Mouse (Mus musculus): ENCODE measurements around the gene Ttc41.
A peak's percentile ranks its signal among the peaks of the same experiment; 100 is the strongest.
"Not testable (repeated sequence)": the region's sequence is repeated elsewhere in the genome, so short reads cannot be mapped to it uniquely, and the experiment has no call there.

Gene Ttc41

GRCm38 (mm10) chr10:86705318-86705921 lies at the start of gene Ttc41, which contains the start of gene Hsp90b1:
Ttc41 (plus strand) TSS chr10:86705811.
Hsp90b1 (minus strand) TSS chr10:86705509.
- DNase-seq (ENCODE audit: low spot score) = peak; percentile 99

DNA sequence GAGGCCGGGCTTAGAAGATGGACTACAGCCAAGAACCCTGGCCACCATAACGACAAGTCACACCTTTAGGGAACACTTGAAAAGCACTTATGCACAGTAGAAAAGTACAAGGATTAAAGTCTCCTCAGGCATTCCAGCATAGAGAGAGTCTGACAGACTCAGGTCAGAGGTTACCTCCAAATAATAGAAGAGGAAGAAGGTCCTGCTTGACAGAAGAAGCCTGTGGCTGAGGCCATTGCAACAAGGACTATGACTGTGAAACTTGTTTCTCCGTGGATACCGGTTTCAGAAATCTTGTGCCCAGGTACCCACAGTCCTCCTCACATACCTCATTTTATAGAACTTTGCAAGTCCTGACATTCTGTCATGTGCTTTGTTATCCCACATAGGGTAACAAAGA lies 35.1 kb upstream of the Ttc41 start:
- DNase-seq (ENCODE audit: low spot score) = not testable (repeated sequence)

- not testable (repeated sequence) for DNase-seq (ENCODE audit: low spot score)
Observed at GRCm38 (mm10) chr10:86684797-86685178, 20.8 kb upstream of the Ttc41 start.

GRCm38 (mm10) chr10:86685179-86686016 lies 20.2 kb upstream of the Ttc41 start:
- peak; percentile 54 for DNase-seq (ENCODE audit: low spot score)

- DNase-seq (ENCODE audit: low spot score) = not testable (repeated sequence)
Observed at GRCm38 (mm10) chr10:86686017-86686360, 19.6 kb upstream of the Ttc41 start.

DNA sequence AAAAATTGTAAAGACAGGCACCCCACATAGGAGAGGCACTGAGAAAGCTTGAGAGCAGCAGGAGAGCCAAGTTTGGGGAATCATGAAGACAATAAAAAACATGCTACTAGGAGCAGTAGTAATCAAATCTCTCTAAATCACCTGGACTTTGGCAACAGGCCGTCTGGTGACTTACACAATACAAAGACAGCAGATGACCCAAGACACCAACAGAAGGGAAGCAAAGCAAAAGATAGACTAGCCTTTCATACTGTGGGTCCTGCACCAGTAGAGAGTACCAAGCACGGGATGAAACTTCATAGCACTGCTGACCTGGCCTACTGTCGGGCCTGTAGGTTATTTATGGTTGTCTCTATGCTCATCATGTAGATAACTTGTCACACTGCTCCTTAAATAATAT lies 5.4 kb upstream of the Ttc41 start:
- DNase-seq (ENCODE audit: low spot score) = no peak

DNA sequence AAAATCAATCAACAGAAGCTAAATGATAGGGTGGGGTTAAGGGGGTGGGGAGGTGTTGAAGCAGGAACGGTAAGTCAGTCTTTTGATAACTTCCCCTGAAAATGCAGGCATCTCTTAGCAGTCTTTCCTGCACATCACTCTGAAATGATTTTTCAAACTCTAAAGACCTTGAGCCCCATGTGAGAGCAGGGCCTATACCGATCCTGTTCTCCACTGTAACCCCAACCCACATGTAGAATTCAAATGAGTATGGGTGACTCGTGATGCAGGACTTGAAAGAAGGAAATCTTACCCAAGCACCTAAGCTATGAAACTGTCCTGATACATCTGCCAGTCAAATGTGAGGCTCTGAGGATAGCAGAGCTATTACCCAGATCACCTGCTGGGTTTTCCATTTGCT lies 4.6 kb upstream of the Ttc41 start:
- DNase-seq (ENCODE audit: low spot score) = no peak

DNA sequence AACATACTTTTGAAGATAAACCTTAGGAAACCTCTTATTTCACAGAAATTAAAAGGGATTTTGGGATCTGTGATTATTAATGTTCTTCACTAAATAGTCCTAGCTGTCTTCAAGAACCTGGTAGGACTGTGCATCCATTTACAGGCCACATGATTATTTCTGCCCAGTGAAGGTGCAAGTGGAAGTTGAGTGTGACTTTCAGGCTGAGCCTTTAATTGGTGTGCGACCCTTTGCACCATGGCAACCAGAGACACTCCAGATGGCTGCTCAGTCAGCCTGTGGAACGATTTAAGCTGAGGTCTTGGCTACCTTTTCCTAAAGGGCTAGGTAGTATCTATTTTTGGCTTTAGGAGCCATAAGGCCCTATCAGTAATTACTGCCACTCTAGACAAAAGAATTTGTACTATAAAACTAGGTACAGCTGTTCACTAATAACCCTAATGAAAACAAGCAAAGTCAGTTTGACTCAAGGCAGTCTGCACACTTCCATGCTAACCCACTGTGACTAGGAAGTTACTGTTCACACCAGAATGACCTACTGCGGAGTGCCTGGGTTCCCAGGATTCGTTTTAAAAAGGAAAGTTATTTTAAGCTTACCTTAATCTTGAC lies 3.2 kb upstream of the Ttc41 start:
- DNase-seq (ENCODE audit: low spot score) = no peak

GRCm38 (mm10) chr10:86703375-86703774 lies 2.2 kb upstream of the Ttc41 start:
- no peak for DNase-seq (ENCODE audit: low spot score)

DNA sequence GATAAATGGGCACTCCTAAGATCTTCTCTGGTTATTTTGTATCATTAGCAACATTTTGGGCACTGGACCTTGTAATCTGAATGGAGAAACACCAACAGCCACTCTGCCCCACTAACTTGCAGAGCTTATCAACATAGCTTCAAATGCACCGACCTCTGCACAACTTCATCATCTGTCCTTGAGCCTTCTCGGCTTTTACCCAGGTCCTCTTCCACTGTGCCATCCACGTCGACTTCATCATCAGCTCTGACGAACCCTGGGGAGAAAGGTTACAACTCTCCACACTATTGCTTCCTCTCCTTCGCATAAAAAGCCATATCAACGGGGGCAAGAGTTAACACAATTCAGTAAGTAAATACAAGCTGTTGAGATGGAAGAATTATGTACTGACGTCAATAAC lies 1.5 kb upstream of the Ttc41 start:
- DNase-seq (ENCODE audit: low spot score) = no peak

GRCm38 (mm10) chr10:86704589-86705191 lies 921 bp upstream of the Ttc41 start:
- DNase-seq (ENCODE audit: low spot score) = peak; percentile 26

GRCm38 (mm10) chr10:86705922-86706752 lies 526 bp downstream of the Ttc41 start:
- peak; percentile 98 for DNase-seq (ENCODE audit: low spot score)

GRCm38 (mm10) chr10:86707134-86707533 lies 1.5 kb downstream of the Ttc41 start:
- no peak for DNase-seq (ENCODE audit: low spot score)

- DNase-seq (ENCODE audit: low spot score) = no peak
Observed at GRCm38 (mm10) chr10:86712156-86712555, 6.5 kb downstream of the Ttc41 start.

GRCm38 (mm10) chr10:86727548-86727980 lies 22.0 kb downstream of the Ttc41 start:
- DNase-seq (ENCODE audit: low spot score) = no peak

- DNase-seq (ENCODE audit: low spot score) = no peak
Observed at GRCm38 (mm10) chr10:86728176-86728575, 22.6 kb downstream of the Ttc41 start.

- DNase-seq (ENCODE audit: low spot score) = peak; percentile 83
Observed at GRCm38 (mm10) chr10:86730823-86731499, 25.4 kb downstream of the Ttc41 start.

DNA sequence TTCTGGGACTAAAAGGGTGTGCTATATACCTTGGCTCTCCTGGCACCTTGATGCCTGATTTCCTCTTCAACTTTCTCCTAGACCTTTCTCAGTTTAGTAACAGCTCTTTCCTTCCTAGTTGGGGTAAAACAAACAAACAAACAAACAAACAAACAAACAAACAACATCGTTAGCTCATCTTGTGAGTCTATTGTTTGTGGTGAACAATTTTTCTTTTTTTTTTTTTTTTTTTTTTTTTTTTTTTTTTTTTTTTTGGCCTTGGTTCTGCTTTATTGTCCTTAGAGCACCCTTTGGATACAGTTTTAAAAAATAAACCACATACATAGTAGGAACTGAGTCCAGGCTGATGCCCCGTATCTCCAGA lies 25.9 kb downstream of the Ttc41 start:
- DNase-seq (ENCODE audit: low spot score) = no peak

GRCm38 (mm10) chr10:86735036-86735435 lies 29.4 kb downstream of the Ttc41 start:
- DNase-seq (ENCODE audit: low spot score) = no peak

DNA sequence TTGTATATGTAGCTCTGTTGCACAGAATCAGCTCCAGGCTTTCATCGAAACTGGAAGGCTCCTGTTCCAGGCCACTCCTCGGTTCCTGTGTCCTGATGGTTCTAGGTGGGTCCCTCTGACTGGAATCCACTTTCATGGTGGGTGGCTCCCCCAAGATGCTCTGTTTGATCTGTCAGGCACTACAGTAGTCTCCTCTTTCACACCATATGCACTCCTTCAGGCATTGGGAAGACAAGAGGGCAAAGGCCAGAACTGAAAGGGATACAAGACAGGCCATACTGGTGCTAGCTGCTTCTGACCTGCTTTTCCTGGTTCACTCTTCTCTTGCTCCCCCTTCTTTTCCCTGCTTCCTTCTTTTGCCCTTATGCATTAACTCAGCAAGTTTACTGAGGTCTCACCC lies 37.3 kb downstream of the Ttc41 start:
- DNase-seq (ENCODE audit: low spot score) = no peak

GRCm38 (mm10) chr10:86744306-86744705 lies 38.7 kb downstream of the Ttc41 start:
- DNase-seq (ENCODE audit: low spot score) = no peak
